Mouse (Mus musculus) layer of hippocampus, adult 2 months (tissue): ENCODE measurements at regions not wholly inside any gene's neighbourhood (a gene's known extent, or its start where the extent isn't known, plus 50 kb on each side); places are given as distances from the start of the nearest gene placed in this dataset.

Source experiments
- DNase-seq, 2 experiments: peaks; one replicate each; pipeline ENCODE4 v3.0.0; 2022; ENCODE audit warnings: low spot score in 2 of 2
- H3K27ac ChIP-seq: fragments of 200-600 bp; 2 replicates; pipeline ENCODE4 v1.8.1; 2022
- H3K4me3 ChIP-seq: fragments of 200-600 bp; 2 replicates; pipeline ENCODE4 v1.8.1; 2022; ENCODE audit warnings: mild to moderate bottlenecking
- CTCF ChIP-seq: fragments of 200-600 bp; conservative IDR thresholded peaks from 2 replicates; pipeline ENCODE4 v1.8.1; 2022; ENCODE audit warnings: antibody characterized with exemption, mild to moderate bottlenecking, moderate library complexity

DNA sequence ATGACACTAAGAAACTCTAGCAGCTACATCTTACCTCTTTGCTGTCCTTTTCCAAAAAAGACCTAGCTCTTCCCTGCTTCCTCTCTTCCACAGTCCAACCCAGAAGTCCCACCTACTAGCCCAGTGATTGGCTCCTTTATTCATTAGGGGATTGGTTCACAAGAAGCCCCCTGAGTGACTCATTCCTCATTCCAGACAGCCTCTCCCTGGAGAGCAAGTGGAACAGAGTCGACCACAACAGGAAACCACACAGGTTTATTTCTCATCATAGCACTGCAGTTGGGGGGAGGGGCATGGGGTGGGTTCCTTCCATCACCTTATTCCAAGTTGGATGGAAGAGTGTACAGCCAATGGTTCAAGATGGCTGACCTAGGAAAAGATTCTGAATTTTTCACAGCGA is 473.3 kb downstream of the Tmem114 start:
- Histone ChIP-seq H3K4me3 (no peak overlapping the region), H3K27ac (no peak overlapping the region)
- no peak for DNase-seq
- TF ChIP-seq CTCF: no peak

DNA sequence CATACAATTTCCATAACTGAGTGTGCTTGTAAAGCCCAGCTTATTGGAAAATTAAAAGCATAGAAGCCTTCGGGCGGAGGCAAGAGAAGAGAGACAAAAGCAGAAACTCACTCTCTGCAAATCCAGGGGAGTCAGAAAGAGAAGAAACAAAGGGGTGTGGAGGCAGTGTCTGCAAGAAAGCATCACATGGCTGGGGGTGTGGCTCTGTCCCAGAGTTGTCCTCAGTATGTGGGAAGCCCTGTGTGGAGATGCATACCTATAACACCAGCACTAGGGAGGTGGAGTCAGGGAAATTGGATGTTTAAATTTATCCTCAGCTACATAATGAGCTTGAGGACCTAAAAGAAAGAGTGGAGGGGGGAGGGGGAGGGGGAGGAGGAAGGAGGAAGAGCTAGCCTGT is 482.6 kb downstream of the Tmem114 start:
- DNase-seq: no peak
- Histone ChIP-seq H3K27ac (no peak overlapping the region), H3K4me3 (no peak overlapping the region)
- no peak for TF ChIP-seq CTCF

DNA sequence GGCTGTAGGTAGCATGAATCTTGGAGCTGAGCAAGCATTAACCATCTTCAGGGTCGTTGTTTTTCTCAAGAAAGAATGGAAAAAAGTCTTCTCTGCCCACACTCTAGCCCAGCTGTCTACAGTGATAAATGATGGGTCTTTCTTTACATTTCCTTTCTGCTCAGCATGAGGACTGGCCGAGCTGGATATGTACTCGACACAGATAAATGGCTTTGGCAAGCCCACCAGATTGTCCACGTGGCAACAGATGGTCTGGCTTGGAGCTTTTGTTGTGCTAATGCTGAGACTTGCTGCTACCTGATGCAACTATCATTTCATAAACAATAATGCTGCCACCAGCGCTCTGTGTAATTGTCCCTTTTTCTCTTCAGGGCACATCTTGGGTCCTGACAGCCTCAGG is 487.8 kb downstream of the Tmem114 start:
- Histone ChIP-seq H3K4me3 (no peak overlapping the region), H3K27ac (no peak overlapping the region)
- DNase-seq: no peak
- no peak for TF ChIP-seq CTCF

DNA sequence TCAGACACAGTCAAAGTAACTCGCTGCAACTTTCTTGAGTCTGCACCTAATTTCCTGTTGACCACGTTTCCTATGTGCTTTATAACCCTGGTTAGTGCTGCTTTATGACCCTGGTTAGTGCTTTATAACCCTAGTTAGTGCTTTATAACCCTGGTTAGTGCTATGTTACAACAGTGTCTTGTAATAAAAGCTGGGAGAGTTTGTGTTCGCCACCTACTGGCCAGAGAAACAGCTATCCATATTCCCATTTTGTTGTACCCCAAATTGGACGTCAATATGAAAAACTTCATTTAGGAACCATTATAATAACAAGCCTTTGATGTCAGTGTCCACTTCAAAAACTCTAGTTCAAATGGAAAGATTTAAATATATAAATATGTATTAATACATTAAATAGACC is 492.6 kb downstream of the Tmem114 start:
- TF ChIP-seq CTCF: peak; percentile 77

DNA sequence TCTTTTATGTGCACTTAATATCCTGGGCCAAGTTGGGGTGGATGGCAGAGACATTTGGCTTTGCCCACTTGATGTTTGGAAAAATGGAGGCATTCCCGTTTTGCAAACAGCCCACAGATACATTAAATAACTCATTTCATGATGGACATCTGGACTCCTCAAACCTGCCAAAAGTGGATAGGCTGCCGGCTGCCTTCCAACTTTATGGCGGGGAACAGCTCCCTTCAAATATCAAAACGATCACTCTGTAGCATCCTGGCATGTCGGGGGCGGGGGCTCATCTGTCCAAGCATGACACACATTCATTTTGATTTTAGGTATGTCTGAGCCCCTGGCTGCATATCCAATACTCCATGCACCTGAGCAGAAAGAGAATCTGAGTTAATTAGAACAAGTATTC is 493.3 kb downstream of the Tmem114 start:
- Histone ChIP-seq H3K27ac (no peak overlapping the region), H3K4me3 (no peak overlapping the region)
- no peak for DNase-seq
- no peak for TF ChIP-seq CTCF

More for the DNA sequence above, 492.6 kb downstream of the Tmem114 start:
- DNase-seq: no peak
- Histone ChIP-seq H3K4me3 (no peak overlapping the region), H3K27ac (no peak overlapping the region)

DNA sequence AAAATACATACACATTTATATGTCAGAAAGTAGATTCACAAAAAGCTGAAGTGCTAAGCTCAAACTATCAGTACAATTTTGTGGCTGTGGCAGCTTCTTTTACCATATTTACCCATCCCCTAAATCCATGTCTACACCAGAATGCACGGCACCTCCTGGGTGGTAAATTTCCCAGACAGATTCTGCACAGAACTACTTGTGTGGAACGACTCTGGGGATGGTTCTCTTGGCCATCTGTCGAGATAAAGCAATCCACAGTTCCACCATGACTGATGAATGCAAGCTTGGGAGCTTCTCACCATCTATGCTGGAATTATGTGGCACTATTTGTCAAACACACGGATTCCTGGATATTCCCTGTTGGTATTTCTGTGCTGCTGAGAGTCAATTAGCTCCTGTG is 495.8 kb downstream of the Tmem114 start:
- DNase-seq: peak; percentile 53 to 70
- TF ChIP-seq CTCF: no peak

DNA sequence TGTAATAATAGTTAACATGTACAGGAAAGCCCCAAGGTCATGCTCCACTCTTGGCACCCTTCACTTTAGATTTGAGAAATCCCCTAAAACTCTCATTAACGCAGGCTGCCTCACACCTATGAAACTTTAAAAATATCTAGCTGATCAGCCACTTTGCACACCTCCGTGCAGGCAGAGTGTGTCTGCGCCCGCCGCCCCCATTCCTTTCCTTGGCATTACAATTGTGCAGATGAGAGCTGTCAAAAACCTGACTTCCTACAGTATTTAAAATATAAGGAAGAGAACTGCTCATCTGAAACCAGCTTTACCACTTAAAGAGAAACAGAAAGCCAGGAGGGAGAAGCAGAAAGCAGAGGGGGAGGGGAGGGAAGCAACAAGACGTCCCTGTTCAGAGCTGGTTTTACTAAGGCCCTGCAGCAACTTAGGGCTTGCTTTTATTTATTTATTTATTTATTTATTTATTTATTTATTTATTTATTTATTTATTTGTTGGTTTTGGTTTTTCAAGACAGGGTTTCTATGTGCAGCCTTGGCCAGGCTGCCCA is 496.5 kb downstream of the Tmem114 start:
- DNase-seq: no peak
- TF ChIP-seq CTCF: no peak
- Histone ChIP-seq H3K27ac (peak overlapping the region; percentile 59; the same call in 1 of the 2 replicates), H3K4me3 (no peak overlapping the region)

More for the DNA sequence above, 495.8 kb downstream of the Tmem114 start:
- H3K27ac ChIP-seq: peak overlapping the region; percentile 59; the same call in 1 of the 2 replicates
- H3K4me3 ChIP-seq: no peak overlapping the region

DNA sequence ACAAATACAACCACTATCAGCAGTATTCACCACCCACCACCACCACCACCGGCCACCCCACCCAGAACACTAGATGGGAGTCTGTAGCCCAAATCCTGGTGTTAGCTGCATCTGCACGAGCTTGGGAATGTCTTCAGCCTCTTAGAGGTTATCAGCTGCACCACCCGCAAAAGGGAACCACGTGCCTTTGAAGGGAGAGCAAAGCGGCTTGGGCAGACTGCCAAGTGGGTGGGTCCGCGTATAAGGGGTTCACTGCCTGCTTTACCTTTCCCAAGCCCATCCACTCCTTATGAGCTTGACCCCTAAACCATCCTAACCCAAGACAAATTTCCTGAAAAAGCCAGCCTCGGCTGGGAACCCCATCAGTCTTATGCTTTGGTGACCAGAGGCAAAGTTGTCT is 497.2 kb downstream of the Tmem114 start:
- TF ChIP-seq CTCF: no peak
- H3K27ac ChIP-seq: peak overlapping the region; percentile 59; the same call in 1 of the 2 replicates
- H3K4me3 ChIP-seq: no peak overlapping the region
- DNase-seq: no peak

DNA sequence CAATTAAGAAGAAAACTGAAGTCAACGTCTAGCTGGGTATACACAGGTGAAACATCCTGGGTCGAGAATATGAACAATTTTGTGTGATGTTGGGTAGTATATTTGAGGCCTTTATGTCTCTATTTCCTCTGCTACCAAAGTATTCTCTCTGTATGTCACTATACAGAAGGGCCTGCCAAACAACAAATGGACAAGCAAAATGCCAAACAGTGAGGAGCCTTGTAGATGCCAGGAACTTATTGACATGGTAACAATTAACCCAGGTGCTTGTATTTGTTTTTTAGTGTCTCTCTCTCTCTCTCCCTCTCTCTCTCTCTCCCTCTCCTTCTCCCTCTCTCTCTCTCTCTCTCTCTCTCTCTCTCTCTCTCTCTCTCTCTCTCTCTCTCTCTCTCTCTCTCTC is 529.1 kb downstream of the Tmem114 start:
- Histone ChIP-seq H3K4me3 (no peak overlapping the region), H3K27ac (no peak overlapping the region)
- DNase-seq: no peak
- no peak for TF ChIP-seq CTCF

DNA sequence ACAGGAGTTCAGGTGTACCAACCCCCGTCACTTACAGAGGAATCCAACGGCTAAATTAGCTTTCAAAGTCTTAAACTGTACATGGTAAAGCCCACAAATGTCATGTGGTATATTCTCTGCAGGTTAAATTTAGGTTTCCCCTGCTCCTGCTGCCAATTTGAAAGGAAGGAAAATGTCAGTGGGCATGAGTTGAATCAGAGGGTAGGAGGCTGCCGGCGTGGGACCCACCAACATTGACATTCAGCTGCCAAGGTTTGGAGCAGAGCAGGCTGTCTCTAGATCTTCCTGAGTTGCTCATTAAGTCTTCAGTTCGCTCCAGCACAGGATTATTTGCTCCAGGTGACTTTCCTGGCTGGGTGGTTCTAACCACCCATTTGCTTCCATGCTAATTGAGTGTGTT is 532.1 kb downstream of the Tmem114 start:
- no peak for TF ChIP-seq CTCF
- no peak for DNase-seq
- Histone ChIP-seq H3K27ac (no peak overlapping the region), H3K4me3 (no peak overlapping the region)

DNA sequence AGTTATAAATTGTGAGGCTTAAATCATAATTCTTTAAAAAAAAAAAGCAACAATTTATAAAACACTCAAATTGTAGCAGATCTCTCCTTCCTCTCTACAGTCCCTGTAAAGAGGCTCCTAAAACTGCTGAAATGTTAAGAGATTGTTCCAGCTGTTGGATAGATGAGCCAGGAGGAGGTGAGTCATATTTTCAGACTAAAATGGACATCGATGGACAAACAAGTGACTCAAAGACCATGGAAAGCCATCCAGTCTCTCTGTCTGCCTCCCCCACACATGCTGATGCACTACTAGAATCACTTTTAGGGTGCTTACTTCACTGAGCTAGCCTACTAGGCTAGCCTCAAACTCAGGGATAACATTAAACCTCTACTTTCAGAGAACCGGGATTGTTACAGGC is 561.5 kb downstream of the Tmem114 start:
- no peak for DNase-seq
- no peak overlapping the region for H3K27ac ChIP-seq
- H3K4me3 ChIP-seq: no peak overlapping the region
- no peak for TF ChIP-seq CTCF

DNA sequence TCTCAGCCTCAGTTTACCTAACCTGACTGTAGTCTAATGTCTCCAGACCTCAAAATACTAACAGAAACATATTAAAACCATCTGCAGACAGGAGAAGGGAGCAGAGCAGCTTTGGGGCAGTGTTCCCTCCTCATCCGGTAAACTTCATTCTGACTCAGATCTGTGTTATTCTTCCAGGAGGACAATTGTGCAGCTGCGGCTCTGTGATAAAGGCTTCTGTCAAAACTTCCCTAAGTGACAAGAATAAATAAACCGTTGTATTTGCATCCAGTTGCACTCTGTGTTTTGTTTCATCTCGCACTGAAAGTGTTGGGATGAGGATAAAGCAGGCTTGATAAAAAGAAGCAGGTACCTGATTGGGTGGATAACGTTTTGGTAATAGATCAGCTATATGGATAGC is 585.8 kb downstream of the Tmem114 start:
- no peak for TF ChIP-seq CTCF
- DNase-seq: no peak
- no peak overlapping the region for H3K4me3 ChIP-seq
- H3K27ac ChIP-seq: peak overlapping the region; percentile 43; the same call in 1 of the 2 replicates

DNA sequence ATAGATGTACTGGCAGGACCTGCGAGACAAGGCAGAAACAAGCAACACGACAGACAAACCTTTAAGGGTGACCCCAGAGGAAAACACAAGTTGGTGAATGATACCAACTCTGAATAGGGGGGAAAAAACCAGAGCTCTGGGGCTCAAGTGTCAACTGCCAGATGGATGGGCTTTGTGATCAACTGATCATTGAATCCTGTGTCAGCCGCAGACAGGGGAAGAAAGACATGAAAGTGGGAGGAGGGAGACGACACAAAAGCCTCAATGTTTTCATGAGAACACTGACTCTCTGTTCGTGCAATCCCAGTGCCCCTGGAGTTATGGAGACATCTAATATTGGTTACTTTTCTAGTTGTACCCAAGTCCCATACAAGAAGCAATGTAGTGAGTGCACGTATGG is 593.8 kb downstream of the Tmem114 start:
- H3K27ac ChIP-seq: peak overlapping the region; percentile 59
- H3K4me3 ChIP-seq: no peak overlapping the region
- TF ChIP-seq CTCF: no peak
- peak in 1 of 2 experiments; percentile 15 for DNase-seq

DNA sequence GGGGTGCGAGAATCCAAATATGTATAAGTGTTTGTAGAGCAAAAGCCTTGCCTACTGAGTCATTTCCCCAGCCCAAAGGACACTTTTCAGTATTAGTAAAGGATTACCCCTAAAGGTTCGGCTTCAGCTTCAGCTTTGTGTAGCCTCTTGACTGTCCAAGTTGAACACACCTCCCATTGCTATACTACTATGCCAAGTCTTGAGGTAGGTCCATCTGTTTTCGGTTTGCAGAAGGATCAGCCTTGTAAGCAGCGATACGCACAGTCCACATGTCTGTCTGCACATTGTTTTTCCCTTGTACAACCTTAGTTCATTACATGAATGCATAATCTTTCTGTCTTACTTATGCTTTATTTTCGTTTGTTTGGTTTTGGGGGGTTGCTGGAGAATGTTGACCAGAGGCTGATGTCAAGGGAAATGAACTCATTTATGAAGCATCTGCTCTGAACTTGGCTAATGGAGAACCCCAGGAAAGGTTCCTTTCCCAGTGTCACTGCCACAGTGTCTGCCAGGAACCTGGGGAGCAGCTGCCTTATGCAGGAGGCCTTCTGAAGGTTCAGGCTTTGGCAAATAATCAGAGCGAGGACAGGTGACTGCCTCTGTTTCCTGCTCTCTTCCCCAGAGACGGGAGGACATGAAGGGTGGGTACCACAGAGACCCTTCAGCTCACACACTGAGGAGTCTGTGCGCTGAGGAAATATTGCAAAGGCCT is 594.8 kb downstream of the Tmem114 start:
- Histone ChIP-seq H3K27ac (peak overlapping the region; percentile 59), H3K4me3 (no peak overlapping the region)
- no peak for DNase-seq
- TF ChIP-seq CTCF: no peak
